Mouse (Mus musculus) cerebellum, postnatal 25 days (tissue): ENCODE results near the gene Idh2.

Experiments used
- DNase-seq, 2 experiments: peaks; one replicate each; pipeline ENCODE4 v3.0.0; 2021; ENCODE audit warnings: mixed read lengths in 2 of 2

The Idh2 gene

DNA sequence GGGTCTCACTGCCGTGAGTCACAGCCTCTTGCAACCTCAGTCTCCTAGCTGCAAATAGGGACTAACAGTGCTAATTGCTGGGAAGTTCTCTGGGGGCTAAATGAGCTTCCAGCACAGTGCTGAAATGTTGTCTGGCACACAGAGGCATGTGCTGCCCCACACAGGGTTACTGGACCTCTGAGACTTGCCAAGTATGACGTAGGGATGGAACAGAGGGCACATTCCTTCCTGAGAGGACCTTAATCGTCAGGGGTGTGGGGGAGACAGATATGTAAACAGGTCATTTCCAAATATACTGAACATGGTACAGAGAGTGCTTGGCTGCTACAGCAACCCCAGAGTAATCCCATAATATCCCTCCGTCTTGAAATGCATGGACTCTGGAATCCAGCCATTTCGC is 5.9 kb upstream of the Idh2 start:
- DNase-seq, result no peak

DNA sequence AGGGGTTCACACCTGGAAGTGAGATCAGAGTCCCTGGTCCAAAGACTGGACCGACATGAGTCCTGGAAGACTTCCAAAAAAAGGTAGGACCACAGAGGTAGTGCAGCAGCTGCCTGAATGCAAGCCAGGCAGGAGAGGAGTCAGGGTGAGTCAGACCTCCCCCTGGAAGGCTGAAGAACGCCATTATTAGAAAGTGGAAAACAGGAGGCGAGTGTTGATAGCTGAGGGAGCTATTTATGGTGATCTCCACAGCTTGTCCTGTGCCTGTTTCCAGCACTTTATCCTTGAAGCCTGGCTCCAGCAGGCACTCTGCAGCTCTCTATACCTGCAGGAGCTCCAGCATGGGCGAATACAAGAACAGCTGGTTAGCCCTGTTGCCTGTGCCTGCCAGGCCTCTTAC is 4.0 kb upstream of the Idh2 start:
- no peak for DNase-seq

DNA sequence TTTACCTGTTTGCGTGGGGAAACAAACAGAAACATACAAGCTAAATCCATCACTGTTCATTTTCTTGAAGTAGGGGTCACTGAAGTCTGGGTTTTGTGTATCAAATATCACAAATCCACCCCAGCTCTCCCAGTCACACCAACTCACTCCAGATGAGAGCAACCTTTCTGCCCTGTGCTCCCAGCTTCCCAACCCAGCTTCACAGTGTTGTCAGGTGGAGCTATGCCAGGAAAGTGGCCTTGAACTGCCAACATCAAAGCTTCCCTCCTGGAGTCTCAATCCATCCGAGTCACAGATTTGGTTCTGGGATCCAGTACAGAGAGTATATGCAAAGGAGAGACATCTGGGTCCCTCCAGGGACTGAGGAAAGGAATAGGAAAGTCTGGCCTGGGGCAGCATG is 966 bp upstream of the Idh2 start:
- no peak for DNase-seq

GRCm38 (mm10) chr7:80114451-80115223 is 555 bp downstream of the Idh2 start:
- peak; percentile 58 to 60 for DNase-seq

GRCm38 (mm10) chr7:80113989-80114388 is 1.2 kb downstream of the Idh2 start:
- no peak for DNase-seq

GRCm38 (mm10) chr7:80111066-80112045 is 3.8 kb downstream of the Idh2 start:
- DNase-seq, result peak in 1 of 2 experiments; percentile 36

- DNase-seq, result no peak
Observed at GRCm38 (mm10) chr7:80106441-80106840, 8.8 kb downstream of the Idh2 start.

GRCm38 (mm10) chr7:80105637-80106390 is 9.4 kb downstream of the Idh2 start:
- DNase-seq, result no peak

- peak in 1 of 2 experiments; percentile 60 for DNase-seq
Observed at GRCm38 (mm10) chr7:80103335-80103734, 11.9 kb downstream of the Idh2 start.

DNA sequence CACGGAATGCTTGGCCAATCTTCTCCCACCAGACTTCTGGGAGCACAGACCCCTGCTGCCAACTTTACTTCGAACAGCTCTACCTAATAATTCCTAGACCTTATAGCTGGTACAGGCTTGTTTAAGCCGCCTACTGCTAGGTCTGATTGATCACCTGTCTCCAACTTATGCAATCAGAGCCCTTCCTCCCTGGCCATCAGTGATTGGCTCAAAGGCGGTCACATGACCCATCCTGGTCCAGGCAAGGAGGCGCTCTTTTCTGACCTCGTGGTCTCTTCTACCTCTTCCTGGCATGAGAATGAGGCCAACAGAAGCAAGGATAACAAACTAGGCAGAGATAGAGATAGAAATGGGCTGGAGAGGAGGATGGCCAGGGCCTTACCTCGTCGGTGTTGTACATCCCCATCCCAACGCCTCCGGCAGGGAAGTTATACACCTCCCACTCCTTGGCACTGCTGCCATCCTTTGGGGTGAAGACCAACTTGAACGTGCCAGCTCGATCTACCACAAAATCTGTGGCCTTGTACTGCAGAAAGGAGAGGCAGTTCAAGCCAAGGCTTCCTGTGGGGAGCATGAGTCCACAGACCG is 16.7 kb downstream of the Idh2 start:
- peak in 1 of 2 experiments; percentile 12 for DNase-seq

GRCm38 (mm10) chr7:80095598-80096309 is 19.4 kb downstream of the Idh2 start:
- peak; percentile 62 to 67 for DNase-seq

GRCm38 (mm10) chr7:80094481-80094880 is 20.7 kb downstream of the Idh2 start:
- peak in 1 of 2 experiments; percentile 22 for DNase-seq

DNA sequence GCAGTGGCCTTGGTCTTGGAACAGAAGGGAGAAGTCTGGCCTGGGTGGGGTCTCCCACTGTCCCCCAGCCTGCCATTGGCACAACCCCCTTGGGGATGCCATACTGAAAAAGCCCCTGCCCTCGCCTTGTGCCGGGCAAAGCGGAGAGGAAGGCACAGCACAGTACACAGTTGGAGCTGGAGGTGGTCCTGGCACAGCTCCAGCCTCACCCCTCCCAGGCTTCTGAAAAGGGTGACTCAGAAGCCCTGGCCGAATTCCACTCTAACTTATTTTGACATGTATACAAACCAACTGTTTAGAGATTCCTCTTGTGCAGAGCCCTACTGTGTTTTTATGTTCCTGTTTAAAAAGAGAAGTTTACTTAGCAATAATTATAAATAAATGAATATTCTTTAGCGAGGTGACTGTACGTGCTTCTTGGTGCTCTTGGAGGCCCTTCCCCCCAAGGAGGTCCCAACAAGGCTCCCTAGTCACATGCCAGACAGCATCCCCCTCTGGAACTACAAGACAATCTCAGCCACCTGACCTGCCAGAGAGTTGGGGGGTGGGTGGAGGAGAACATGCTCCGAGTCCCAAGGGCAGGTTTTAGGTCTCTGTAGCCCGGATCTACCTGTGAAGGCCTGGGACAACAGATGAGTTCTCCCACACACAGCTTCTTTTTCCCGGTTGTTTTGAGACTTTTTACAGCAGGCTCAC is 22.7 kb downstream of the Idh2 start:
- peak; percentile 69 to 84 for DNase-seq

- DNase-seq, result no peak
Observed at GRCm38 (mm10) chr7:80091866-80092210, 23.4 kb downstream of the Idh2 start.

DNA sequence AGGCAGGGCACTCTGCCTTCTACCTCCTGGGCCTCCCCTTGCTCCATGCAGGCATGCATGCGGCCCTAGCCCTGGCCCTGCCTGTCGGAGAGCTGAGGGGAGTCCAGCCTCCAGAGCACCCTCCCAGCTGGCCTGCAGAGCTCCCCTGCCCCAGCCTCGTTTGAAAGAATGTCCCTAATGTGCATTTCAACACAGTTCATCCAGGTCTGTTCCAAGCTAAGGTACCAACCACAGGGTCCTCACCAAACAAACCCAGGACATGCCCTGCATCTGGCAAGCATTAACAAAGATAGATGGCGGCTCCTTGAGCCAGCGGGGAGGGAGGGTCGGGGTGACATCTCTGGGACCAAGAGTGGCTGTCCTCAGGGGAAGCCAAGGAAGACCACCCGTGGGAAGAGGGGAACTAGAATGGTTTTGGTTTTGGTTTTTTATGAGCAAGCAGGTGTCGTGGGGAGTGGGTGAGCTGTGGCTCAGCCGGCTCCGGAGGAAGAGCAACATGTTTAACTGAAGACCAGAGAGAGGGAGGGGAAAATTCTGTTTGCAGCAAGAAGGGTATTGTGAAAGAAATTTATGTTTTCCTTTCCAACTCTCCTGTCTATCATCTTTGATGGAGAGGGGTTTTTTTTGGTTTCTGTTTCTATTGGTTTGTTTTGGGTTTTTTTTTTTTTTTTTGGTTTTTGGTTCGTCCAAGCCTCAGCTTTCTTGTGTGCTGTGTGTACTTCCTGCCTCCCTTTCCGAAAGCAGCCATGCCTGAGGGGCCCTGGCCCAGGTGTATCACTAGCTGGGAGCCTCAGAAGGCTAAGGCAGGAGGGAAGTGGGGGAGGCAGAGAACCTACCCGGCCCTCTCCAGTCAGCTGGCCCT is 24.0 kb downstream of the Idh2 start:
- DNase-seq, result peak in 1 of 2 experiments; percentile 28

DNA sequence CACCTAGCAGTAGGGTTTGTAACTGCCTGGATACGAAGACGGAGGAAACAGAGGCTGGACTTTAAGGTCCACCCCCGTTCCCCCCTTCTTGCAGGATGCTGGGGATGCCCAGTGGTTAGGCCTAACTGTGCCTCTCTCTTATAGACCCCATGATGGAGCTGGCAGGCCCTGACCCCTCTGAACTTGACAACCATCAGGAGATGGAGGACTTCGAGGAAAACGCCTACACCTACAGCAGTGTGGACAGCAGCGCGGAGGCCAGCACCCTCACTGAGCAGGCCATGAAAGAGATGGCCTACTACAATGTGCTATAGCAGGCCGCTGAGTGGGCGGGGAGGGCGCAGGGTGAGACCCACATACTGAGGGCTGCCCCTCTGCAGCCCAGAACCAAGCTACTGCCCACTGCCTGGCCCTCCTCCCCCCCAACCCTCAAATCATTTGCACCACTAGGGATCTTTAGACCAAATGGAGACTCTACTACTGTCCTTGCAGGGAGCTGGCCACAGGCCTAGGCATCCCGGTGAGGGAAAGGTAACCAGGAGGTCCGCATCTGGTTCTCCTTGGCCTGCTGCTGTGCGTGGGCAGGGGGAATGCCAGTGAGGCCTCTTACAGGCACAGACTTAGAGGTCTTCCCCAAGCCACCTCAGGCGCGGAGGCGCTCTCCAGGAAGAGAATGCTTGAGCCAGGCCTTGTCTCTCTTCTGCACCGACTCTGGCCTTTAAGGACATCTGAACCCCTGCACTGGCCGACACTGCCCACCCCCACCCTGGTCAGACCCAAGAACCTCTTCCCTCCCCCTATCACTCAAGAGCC is 24.8 kb downstream of the Idh2 start:
- peak in 1 of 2 experiments; percentile 18 for DNase-seq

- DNase-seq, result peak in 1 of 2 experiments; percentile 9
Observed at GRCm38 (mm10) chr7:80088191-80088590, 27.0 kb downstream of the Idh2 start.

DNA sequence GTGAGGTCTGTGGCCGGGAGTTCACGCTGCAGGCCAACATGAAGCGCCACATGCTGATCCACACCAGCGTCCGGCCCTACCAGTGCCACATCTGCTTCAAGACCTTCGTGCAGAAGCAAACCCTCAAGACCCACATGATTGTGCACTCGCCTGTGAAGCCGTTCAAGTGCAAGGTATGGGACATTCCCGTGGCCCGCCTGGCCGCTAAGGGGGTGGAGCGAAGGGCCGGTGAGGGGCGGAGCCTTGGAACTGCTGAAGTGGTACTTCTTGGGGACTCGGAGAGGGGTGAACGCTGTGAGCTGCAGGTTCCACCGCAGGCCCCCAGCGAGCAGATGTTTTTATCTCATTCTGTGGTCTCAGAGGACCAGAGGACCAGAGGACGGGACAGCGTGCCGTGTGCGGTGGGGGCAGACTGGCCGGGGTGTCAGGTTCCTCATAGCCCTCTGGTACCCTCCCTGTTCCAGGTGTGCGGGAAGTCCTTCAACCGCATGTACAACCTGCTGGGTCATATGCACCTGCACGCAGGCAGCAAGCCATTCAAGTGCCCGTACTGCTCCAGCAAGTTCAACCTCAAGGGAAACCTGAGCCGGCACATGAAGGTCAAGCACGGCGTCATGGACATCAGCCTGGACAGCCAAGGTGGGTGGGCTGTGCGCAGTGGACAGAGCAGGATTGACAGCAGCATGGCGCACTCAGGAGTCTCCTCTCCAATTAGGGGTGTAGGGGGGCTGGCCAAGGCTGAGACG is 29.0 kb downstream of the Idh2 start:
- peak in 1 of 2 experiments; percentile 21 for DNase-seq
